Mouse (Mus musculus) MEL (cell line): Measurements from ENCODE around the gene Sp100. TPM values are rescaled to one million over a fixed set of nuclear protein-coding genes. Genes with fewer than 3 reads are reported as not detected.
A peak's percentile ranks its signal among the peaks of the same experiment; 100 is the strongest.

Source experiments
- DNase-seq: peaks from one replicate; pipeline ENCODE4 v3.0.0; 2011; ENCODE audit warnings: low read depth, low spot score
- H3K27ac ChIP-seq: 2 replicates; pipeline ENCODE4 v1.5.1; 2012; ENCODE audit warnings: low read depth, mild to moderate bottlenecking, control low read depth, low read length, moderate library complexity; ENCODE audit not compliant: control insufficient read depth
- H3K27me3 ChIP-seq, 2 experiments: fragments of 150-350 bp in 1 of 2; sonication (generic) in 1 of 2; 2 replicates each; pipeline ENCODE4 v1.6.1; 2012; ENCODE audit warnings: low read length in 2 of 2, mild to moderate bottlenecking in 2 of 2, improper control_type of control experiment in 1 of 2, moderate library complexity in 1 of 2; ENCODE audit not compliant: insufficient read depth in 2 of 2, control insufficient read depth in 1 of 2
- H3K36me3 ChIP-seq, 2 experiments: 2 replicates each; pipeline ENCODE4 v1.6.1; 2012 to 2014; ENCODE audit warnings: low read length in 2 of 2, improper control_type of control experiment in 1 of 2, inconsistent platforms in 1 of 2, mild to moderate bottlenecking in 1 of 2; ENCODE audit not compliant: insufficient read depth in 2 of 2, control insufficient read depth in 1 of 2
- H3K4me1 ChIP-seq, 2 experiments: fragments of 150-350 bp in 1 of 2; sonication (generic) in 1 of 2; 2 replicates each; pipeline ENCODE4 v1.6.1; 2012; ENCODE audit warnings: low read length in 2 of 2, improper control_type of control experiment in 1 of 2, mild to moderate bottlenecking in 1 of 2; ENCODE audit not compliant: insufficient read depth in 2 of 2, control insufficient read depth in 1 of 2
- H3K4me3 ChIP-seq, 2 experiments: fragments of 150-350 bp in 1 of 2; sonication (generic) in 1 of 2; 2 replicates each; pipeline ENCODE4 v1.5.1; 2012; ENCODE audit warnings: low read depth in 2 of 2, low read length in 2 of 2, mild to moderate bottlenecking in 2 of 2, moderate library complexity in 2 of 2, control low read depth in 1 of 2, improper control_type of control experiment in 1 of 2; ENCODE audit not compliant: control insufficient read depth in 1 of 2, insufficient read depth in 1 of 2
- H3K79me2 ChIP-seq: 2 replicates; pipeline ENCODE4 v1.6.1; 2012; ENCODE audit warnings: mild to moderate bottlenecking, low read length, moderate library complexity; ENCODE audit not compliant: control insufficient read depth, poor library complexity, insufficient read depth
- H3K9ac ChIP-seq: 2 replicates; pipeline ENCODE4 v1.6.1; 2012; ENCODE audit warnings: low read depth, mild to moderate bottlenecking, control low read depth, low read length, moderate library complexity; ENCODE audit not compliant: control insufficient read depth, poor library complexity, severe bottlenecking
- H3K9me3 ChIP-seq: fragments of 150-350 bp; sonication (generic); replicated peaks from 2 replicates; pipeline ENCODE4 v1.6.1; 2012; ENCODE audit warnings: mild to moderate bottlenecking, low read length, improper control_type of control experiment, moderate library complexity; ENCODE audit not compliant: insufficient read depth
- BHLHE40 ChIP-seq: IDR thresholded peaks from 2 replicates; pipeline ENCODE4 v1.6.1; 2012; ENCODE audit warnings: low read depth, mild to moderate bottlenecking, inconsistent platforms, low read length, improper control_type of control experiment, borderline replicate concordance
- CHD2 ChIP-seq: IDR thresholded peaks from 2 replicates; pipeline ENCODE4 v1.6.1; 2011; ENCODE audit warnings: low read length, improper control_type of control experiment
- GABPA ChIP-seq: IDR thresholded peaks from 2 replicates; pipeline ENCODE4 v1.6.1; 2012; ENCODE audit warnings: low read depth, mild to moderate bottlenecking, inconsistent platforms, low read length, improper control_type of control experiment, moderate library complexity
- GATA1 ChIP-seq: IDR thresholded peaks from 2 replicates; pipeline ENCODE4 v1.6.1; 2011; ENCODE audit warnings: low read depth, low read length, improper control_type of control experiment
- HCFC1 ChIP-seq: IDR thresholded peaks from 2 replicates; pipeline ENCODE4 v1.6.1; 2012; ENCODE audit warnings: low read depth, mild to moderate bottlenecking, inconsistent platforms, low read length, improper control_type of control experiment, moderate library complexity
- JUND ChIP-seq: IDR thresholded peaks from 2 replicates; pipeline ENCODE4 v1.6.1; 2011; ENCODE audit warnings: low read depth, mild to moderate bottlenecking, improper control_type of control experiment, low read length
- MEF2A ChIP-seq: IDR thresholded peaks from 2 replicates; pipeline ENCODE4 v1.6.1; 2014; ENCODE audit warnings: low read depth, mild to moderate bottlenecking, inconsistent platforms, low read length, improper control_type of control experiment; ENCODE audit not compliant: poor library complexity, insufficient replicate concordance, severe bottlenecking; ENCODE audit errors: extremely low read depth
- MXI1 ChIP-seq: IDR thresholded peaks from 2 replicates; pipeline ENCODE4 v1.6.1; 2011; ENCODE audit warnings: mild to moderate bottlenecking, low read depth, low read length, improper control_type of control experiment
- MYB ChIP-seq: IDR thresholded peaks from 2 replicates; pipeline ENCODE4 v1.6.1; 2011; ENCODE audit warnings: mild to moderate bottlenecking, low read depth, low read length, improper control_type of control experiment
- NRF1 ChIP-seq: IDR thresholded peaks from 2 replicates; pipeline ENCODE4 v1.6.1; 2014; ENCODE audit warnings: low read depth, mild to moderate bottlenecking, inconsistent platforms, low read length, improper control_type of control experiment, moderate library complexity; ENCODE audit not compliant: poor library complexity, insufficient read depth, severe bottlenecking
- TBP ChIP-seq: IDR thresholded peaks from 2 replicates; pipeline ENCODE4 v1.8.0; 2011; ENCODE audit warnings: low read depth, low read length, improper control_type of control experiment
- USF1 ChIP-seq: IDR thresholded peaks from 2 replicates; pipeline ENCODE4 v1.6.1; 2014; ENCODE audit warnings: low read depth, mild to moderate bottlenecking, inconsistent platforms, low read length, improper control_type of control experiment, moderate library complexity
- USF2 ChIP-seq, 2 experiments: IDR thresholded peaks; 2 replicates each; pipeline ENCODE4 v1.6.1; 2011 to 2012; ENCODE audit warnings: improper control_type of control experiment in 2 of 2, low read length in 2 of 2, borderline replicate concordance in 1 of 2, inconsistent platforms in 1 of 2, low read depth in 1 of 2, mild to moderate bottlenecking in 1 of 2; ENCODE audit not compliant: insufficient read depth in 1 of 2
- ZMIZ1 ChIP-seq: IDR thresholded peaks from 2 replicates; pipeline ENCODE4 v1.6.1; 2012; ENCODE audit warnings: low read depth, mild to moderate bottlenecking, inconsistent platforms, low read length, improper control_type of control experiment, moderate library complexity
- ZNF384 ChIP-seq: IDR thresholded peaks from 2 replicates; pipeline ENCODE4 v1.6.1; 2012; ENCODE audit warnings: low read depth, mild to moderate bottlenecking, inconsistent platforms, low read length, improper control_type of control experiment
- polyA plus RNA-seq, 2 experiments: library from polyadenylated mRNA; stranded (reverse) in 1 of 2; unstranded in 1 of 2; fragments of >175 nt in 1 of 2; fragments of >200 nt in 1 of 2; gene quantifications; 2 replicates each; pipeline versions ENCODE4 v1.2.1 to v1.2.4; 2012; ENCODE audit warnings: low replicate concordance in 2 of 2, low read depth in 1 of 2; ENCODE audit not compliant: insufficient read length in 2 of 2, insufficient read depth in 1 of 2, missing spikeins in 1 of 2
- total RNA-seq: library from RNA; depleted of rRNA; stranded (reverse); fragments of 300-350 nt; gene quantifications from 2 replicates; pipeline ENCODE4 v1.2.3, GENCODE M21; 2012

Sp100 gene
- total and polyA plus RNA-seq, 3 experiments = 3.7 to 6.5 TPM; not detected in 1

GRCm38 (mm10) chr1:85736355-85737184 is 86.8 kb downstream of the Sp100 start (continued):
- TF ChIP-seq MYB = no peak
- TF ChIP-seq MXI1 = peak; percentile 69; the same call in 1 of the 2 replicates
- TF ChIP-seq GABPA = no peak
- peak; percentile 67 for TF ChIP-seq HCFC1
- peak; percentile 68; the same call in 1 of the 2 replicates for TF ChIP-seq JUND
- TF ChIP-seq BHLHE40 = no peak
- TF ChIP-seq GATA1 = no peak
- TF ChIP-seq MEF2A = no peak
- no peak for TF ChIP-seq USF2 (IDR thresholded peaks at IDR 0.05; ENCODE audit: borderline replicate concordance in 1 of 2, insufficient read depth in 1 of 2, low read depth in 1 of 2, low read length in 2 of 2)

GRCm38 (mm10) chr1:85739000-85739399 is 89.2 kb downstream of the Sp100 start:
- Histone ChIP-seq H3K27me3 (no peaks in the 10 kb centered on the region), H3K4me1 (peaks cover 5 to 10% of the 10 kb centered on the region in 2 experiments; a peak in 3 of 4 replicates), H3K79me2 (peaks cover 13% of the 10 kb centered on the region)

GRCm38 (mm10) chr1:85739819-85740218 is 90.0 kb downstream of the Sp100 start:
- Histone ChIP-seq H3K27me3 (no peaks in the 10 kb centered on the region), H3K36me3 (peaks cover 0 to 5% of the 10 kb centered on the region in 2 experiments; a peak in 2 of 4 replicates), H3K4me3 (no peak overlapping the region), H3K4me1 (peaks cover 3 to 6% of the 10 kb centered on the region in 2 experiments; a peak in 3 of 4 replicates), H3K79me2 (peaks cover 10% of the 10 kb centered on the region), H3K27ac (no peak overlapping the region), H3K9ac (no peak overlapping the region), H3K9me3 (no peaks in the 10 kb centered on the region)
- TF ChIP-seq ZNF384 (no peak), USF2 (IDR thresholded peaks at IDR 0.05; ENCODE audit: borderline replicate concordance in 1 of 2, insufficient read depth in 1 of 2, low read depth in 1 of 2, low read length in 2 of 2) (no peak), NRF1 (no peak), TBP (no peak), CHD2 (no peak), USF1 (no peak), ZMIZ1 (no peak), GABPA (no peak), MXI1 (no peak)
- DNase-seq = no peak

More at GRCm38 (mm10) chr1:85739000-85739399, 89.2 kb downstream of the Sp100 start:
- H3K9me3 ChIP-seq = no peaks in the 10 kb centered on the region
- no peak overlapping the region for H3K9ac ChIP-seq
- DNase-seq = no peak
- no peak overlapping the region for H3K27ac ChIP-seq
- no peak overlapping the region for H3K4me3 ChIP-seq
- peaks cover 0 to 7% of the 10 kb centered on the region in 2 experiments; a peak in 2 of 4 replicates for H3K36me3 ChIP-seq
- no peak for TF ChIP-seq JUND
- TF ChIP-seq GABPA = no peak
